Mouse (Mus musculus) spleen, postnatal 14 days (tissue): ENCODE results near the gene Abca7.
"Not testable (repeated sequence)": the region's sequence is repeated elsewhere in the genome, so short reads cannot be mapped to it uniquely, and the experiment has no call there.

Experiments used
- DNase-seq, 2 experiments: peaks; one replicate each; pipeline ENCODE4 v3.0.0; 2021 to 2022; ENCODE audit warnings: low spot score in 2 of 2

Gene Abca7

GRCm38 (mm10) chr10:79996272-79997033, at the start of gene Abca7:
Abca7 (plus strand) TSS chr10:79996494.
- peak; percentile 96 to 99 for DNase-seq

- DNase-seq: no peak
These were observed 49.5 kb upstream of the Abca7 start for GRCm38 (mm10) chr10:79946752-79947322.

- no peak for DNase-seq
These were observed 48.8 kb upstream of the Abca7 start for GRCm38 (mm10) chr10:79947502-79947901.

- no peak for DNase-seq
These were observed 46.4 kb upstream of the Abca7 start for GRCm38 (mm10) chr10:79949873-79950272.

GRCm38 (mm10) chr10:79950661-79951060, 45.6 kb upstream of the Abca7 start:
- no peak for DNase-seq

- DNase-seq: peak in 1 of 2 experiments; percentile 54
These were observed 42.3 kb upstream of the Abca7 start for GRCm38 (mm10) chr10:79953946-79954345.

GRCm38 (mm10) chr10:79955691-79956090, 40.6 kb upstream of the Abca7 start:
- DNase-seq: no peak

GRCm38 (mm10) chr10:79956643-79957154, 39.6 kb upstream of the Abca7 start:
- DNase-seq: no peak

- DNase-seq: peak; percentile 75 to 88
These were observed 38.0 kb upstream of the Abca7 start for GRCm38 (mm10) chr10:79958140-79958816.

GRCm38 (mm10) chr10:79959412-79959811, 36.9 kb upstream of the Abca7 start:
- DNase-seq: not testable (repeated sequence)

GRCm38 (mm10) chr10:79959847-79960601, 36.3 kb upstream of the Abca7 start, which contains the start of gene Wdr18:
Wdr18 (plus strand) TSS chr10:79960152.
- DNase-seq: peak; percentile 100

- no peak for DNase-seq
These were observed 35.5 kb upstream of the Abca7 start for GRCm38 (mm10) chr10:79960671-79961294.

- DNase-seq: no peak
These were observed 31.6 kb upstream of the Abca7 start for GRCm38 (mm10) chr10:79964727-79965126.

- DNase-seq: no peak
These were observed 31.0 kb upstream of the Abca7 start for GRCm38 (mm10) chr10:79965325-79965724.

- no peak for DNase-seq
These were observed 29.4 kb upstream of the Abca7 start for GRCm38 (mm10) chr10:79966886-79967400.

GRCm38 (mm10) chr10:79968181-79968580, 28.1 kb upstream of the Abca7 start:
- no peak for DNase-seq

- no peak for DNase-seq
These were observed 27.1 kb upstream of the Abca7 start for GRCm38 (mm10) chr10:79969124-79969568.

- DNase-seq: no peak
These were observed 25.7 kb upstream of the Abca7 start, which contains the start of gene Grin3b for GRCm38 (mm10) chr10:79970415-79971182. Grin3b (plus strand) TSS chr10:79970715.

GRCm38 (mm10) chr10:79971183-79971497, 25.2 kb upstream of the Abca7 start:
- no peak for DNase-seq

- DNase-seq: no peak
These were observed 23.5 kb upstream of the Abca7 start for GRCm38 (mm10) chr10:79972831-79973230.
